Mouse (Mus musculus): Measurements from ENCODE around the gene Sec23b.

The Sec23b gene

GRCm38 (mm10) chr2:144601576-144601975 is 45.5 kb downstream of the Sec23b start:
- DNase-seq (ENCODE audit: low spot score in 2 of 2): no peak

GRCm38 (mm10) chr2:144613956-144614355 is 57.9 kb downstream of the Sec23b start:
- DNase-seq (ENCODE audit: low spot score in 2 of 2): no peak

GRCm38 (mm10) chr2:144617074-144617874 is 61.2 kb downstream of the Sec23b start:
- DNase-seq (ENCODE audit: low spot score in 2 of 2): no peak

GRCm38 (mm10) chr2:144621491-144621890 is 65.5 kb downstream of the Sec23b start:
- peak in 1 of 2 experiments; percentile 0 for DNase-seq (ENCODE audit: low spot score in 2 of 2)

- DNase-seq (ENCODE audit: low spot score in 2 of 2): no peak
Measured at GRCm38 (mm10) chr2:144633551-144633950, 77.5 kb downstream of the Sec23b start.

- DNase-seq (ENCODE audit: low spot score in 2 of 2): no peak
Measured at GRCm38 (mm10) chr2:144634231-144634630, 78.2 kb downstream of the Sec23b start.

GRCm38 (mm10) chr2:144634729-144635128 is 78.7 kb downstream of the Sec23b start:
- no peak for DNase-seq (ENCODE audit: low spot score in 2 of 2)

GRCm38 (mm10) chr2:144635644-144636320 is 79.8 kb downstream of the Sec23b start:
- DNase-seq (ENCODE audit: low spot score in 2 of 2): peak; percentile 77 to 83

- DNase-seq (ENCODE audit: low spot score in 2 of 2): no peak
Measured at GRCm38 (mm10) chr2:144637204-144637603, 81.2 kb downstream of the Sec23b start.

- no peak for DNase-seq (ENCODE audit: low spot score in 2 of 2)
Measured at GRCm38 (mm10) chr2:144637671-144638395, 81.8 kb downstream of the Sec23b start.

GRCm38 (mm10) chr2:144638719-144639118 is 82.7 kb downstream of the Sec23b start:
- no peak for DNase-seq (ENCODE audit: low spot score in 2 of 2)

- no peak for DNase-seq (ENCODE audit: low spot score in 2 of 2)
Measured at GRCm38 (mm10) chr2:144640101-144640500, 84.1 kb downstream of the Sec23b start.
